Mouse (Mus musculus): ENCODE results near the gene Cd34. TPM values are rescaled to one million over a fixed set of nuclear protein-coding genes. Genes with fewer than 3 reads are reported as not detected.
A peak's percentile ranks its signal among the peaks of the same experiment; 100 is the strongest.

Cd34 gene
- polyA plus RNA-seq, 1 experiment from 2014 or later: 189 TPM

DNA sequence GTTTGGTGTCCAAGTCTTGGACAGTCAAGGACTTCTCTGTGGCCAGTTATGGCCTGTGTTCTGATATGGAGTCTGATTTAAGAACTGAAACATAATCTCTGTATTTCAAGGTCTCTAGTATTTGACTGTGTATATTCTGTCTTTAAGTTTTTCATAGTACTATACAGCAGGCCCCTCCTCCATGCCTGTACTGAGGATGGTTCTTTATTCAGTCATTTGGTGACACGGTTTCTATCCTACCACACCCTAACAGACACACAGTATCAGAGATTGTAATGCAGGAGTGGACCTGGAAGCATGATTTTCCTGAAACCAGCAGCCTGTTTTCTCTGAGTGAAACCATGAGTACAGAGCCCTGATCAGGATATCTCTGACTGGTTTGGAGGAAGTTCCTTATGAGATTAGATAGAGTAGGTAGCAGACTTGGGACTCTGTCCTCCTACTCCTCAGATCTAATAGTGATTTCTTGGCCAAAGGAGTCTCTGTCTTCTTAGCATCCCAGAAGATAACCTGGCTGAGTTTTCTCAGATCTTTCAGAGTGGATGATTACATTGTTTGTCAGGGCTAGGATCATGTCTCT, 54.9 kb downstream of the Cd34 start:
- H3K36me3 ChIP-seq (ENCODE audit: insufficient read depth, low read length): no peaks in the 10 kb centered on the region
- no peak overlapping the region for H3K9ac ChIP-seq (replicated peaks; ENCODE audit: low read depth)
- H3K4me3 ChIP-seq (ENCODE audit: low read depth, low read length): no peak overlapping the region
- DNase-seq (ENCODE audit: low spot score) (no peak), ATAC-seq (no peak)
- WGBS: 66% methylated on average over 1 of the region's 1 CpGs
- TF ChIP-seq CTCF (IDR thresholded peaks at IDR 0.05) (no peak), EP300 (IDR thresholded peaks at IDR 0.05) (no peak)
- no peaks in the 10 kb centered on the region for H3K27me3 ChIP-seq (replicated peaks; ENCODE audit: insufficient read depth, low read length)
- H3K4me2 ChIP-seq (replicated peaks; ENCODE audit: low read depth, low read length): no peak overlapping the region
- no peak overlapping the region for H3K27ac ChIP-seq (ENCODE audit: low read length)
- no peaks in the 10 kb centered on the region for H3K4me1 ChIP-seq (ENCODE audit: insufficient read depth, low read depth, low read length)
- no peaks in the 10 kb centered on the region for H3K9me3 ChIP-seq (ENCODE audit: low read length)

DNA sequence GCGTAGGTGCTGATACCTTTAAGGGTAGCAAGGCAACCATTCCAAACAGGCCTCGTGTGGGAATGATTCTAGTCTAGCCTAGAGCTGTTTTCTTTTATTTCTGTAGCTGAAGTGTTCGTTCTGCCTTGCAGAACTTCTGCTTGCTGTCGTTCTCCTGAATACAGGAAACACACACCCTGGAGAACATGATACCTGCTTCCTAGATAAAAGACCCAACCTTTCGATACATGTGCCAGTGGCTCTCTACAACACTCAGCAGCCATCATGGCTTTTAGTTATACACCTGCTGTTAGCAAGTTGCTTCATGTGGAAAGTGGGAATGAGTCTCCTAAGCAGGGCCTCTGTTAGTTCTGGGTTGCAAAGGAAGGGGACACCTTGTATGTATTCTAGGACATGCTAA, 55.6 kb downstream of the Cd34 start:
- no peaks in the 10 kb centered on the region for H3K9me3 ChIP-seq (ENCODE audit: low read length)
- H3K4me2 ChIP-seq (replicated peaks; ENCODE audit: low read depth, low read length): no peak overlapping the region
- no peak for ATAC-seq
- no peak overlapping the region for H3K4me3 ChIP-seq (ENCODE audit: low read depth, low read length)
- 73% methylated on average over 5 of the region's 5 CpGs for WGBS
- H3K36me3 ChIP-seq (ENCODE audit: insufficient read depth, low read length): no peaks in the 10 kb centered on the region
- no peaks in the 10 kb centered on the region for H3K4me1 ChIP-seq (ENCODE audit: insufficient read depth, low read depth, low read length)
- TF ChIP-seq EP300 (IDR thresholded peaks at IDR 0.05): no peak
- TF ChIP-seq CTCF (IDR thresholded peaks at IDR 0.05): no peak
- H3K9ac ChIP-seq (replicated peaks; ENCODE audit: low read depth): no peak overlapping the region
- H3K27me3 ChIP-seq (replicated peaks; ENCODE audit: insufficient read depth, low read length): no peaks in the 10 kb centered on the region
- DNase-seq (ENCODE audit: low spot score): no peak
- H3K27ac ChIP-seq (ENCODE audit: low read length): no peak overlapping the region

DNA sequence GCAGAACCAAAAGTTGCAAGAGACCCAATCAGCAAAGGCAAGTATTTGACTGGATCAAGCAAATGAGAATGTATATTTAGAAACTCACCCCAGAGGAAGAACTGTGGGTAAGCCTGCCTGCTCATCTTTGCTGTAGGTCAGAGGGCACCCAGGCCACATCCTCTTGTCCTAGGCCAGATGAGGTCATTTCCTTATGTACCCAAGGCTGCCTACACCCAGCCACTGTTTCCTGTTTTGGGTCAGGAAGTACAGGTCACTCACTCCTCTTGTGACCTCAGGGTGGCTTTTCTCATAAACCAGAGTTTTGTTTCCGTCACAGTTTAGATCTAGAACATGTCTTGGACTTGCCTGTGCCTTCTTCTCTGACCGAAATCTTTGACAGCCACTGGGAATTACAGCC, 56.6 kb downstream of the Cd34 start:
- WGBS: 48% methylated on average over 2 of the region's 2 CpGs
- no peak overlapping the region for H3K9ac ChIP-seq (replicated peaks; ENCODE audit: low read depth)
- H3K36me3 ChIP-seq (ENCODE audit: insufficient read depth, low read length): no peaks in the 10 kb centered on the region
- peak overlapping the region; percentile 57; the same call in 1 of the 2 replicates for H3K27ac ChIP-seq (ENCODE audit: low read length)
- peak; percentile 85 for DNase-seq (ENCODE audit: low spot score)
- no peaks in the 10 kb centered on the region for H3K27me3 ChIP-seq (replicated peaks; ENCODE audit: insufficient read depth, low read length)
- H3K4me1 ChIP-seq (ENCODE audit: insufficient read depth, low read depth, low read length): no peaks in the 10 kb centered on the region
- no peak overlapping the region for H3K4me2 ChIP-seq (replicated peaks; ENCODE audit: low read depth, low read length)
- no peaks in the 10 kb centered on the region for H3K9me3 ChIP-seq (ENCODE audit: low read length)
- no peak overlapping the region for H3K4me3 ChIP-seq (ENCODE audit: low read depth, low read length)
- TF ChIP-seq CTCF (IDR thresholded peaks at IDR 0.05) (no peak), EP300 (IDR thresholded peaks at IDR 0.05) (peak; percentile 95)
- ATAC-seq: peak; percentile 97

DNA sequence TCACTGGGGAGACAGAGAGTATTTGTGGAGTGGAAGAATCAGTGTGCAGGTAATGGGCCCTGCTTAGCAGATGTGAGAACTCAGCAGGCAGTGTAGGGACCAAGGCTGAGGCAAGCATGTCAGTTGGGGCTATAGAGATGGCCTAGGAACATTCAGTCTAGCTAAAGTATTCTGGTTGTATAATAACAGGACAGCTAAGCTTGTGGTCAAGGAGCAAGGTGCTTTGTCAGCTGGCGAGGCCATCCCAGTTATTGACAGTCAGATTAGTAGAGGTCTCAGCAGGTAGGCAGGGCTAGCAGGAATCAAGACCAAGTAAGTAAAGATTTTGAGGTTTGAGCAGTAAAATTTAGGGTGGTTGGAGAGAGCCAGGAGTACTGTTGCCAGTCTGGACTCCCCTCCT, 59.8 kb downstream of the Cd34 start:
- no peak for ATAC-seq
- TF ChIP-seq EP300 (IDR thresholded peaks at IDR 0.05): no peak
- no peak for TF ChIP-seq CTCF (IDR thresholded peaks at IDR 0.05)
- H3K27me3 ChIP-seq (replicated peaks; ENCODE audit: insufficient read depth, low read length): no peaks in the 10 kb centered on the region
- no peak overlapping the region for H3K4me2 ChIP-seq (replicated peaks; ENCODE audit: low read depth, low read length)
- no peaks in the 10 kb centered on the region for H3K36me3 ChIP-seq (ENCODE audit: insufficient read depth, low read length)
- H3K9ac ChIP-seq (replicated peaks; ENCODE audit: low read depth): no peak overlapping the region
- WGBS: 68% methylated on average over 1 of the region's 1 CpGs
- no peaks in the 10 kb centered on the region for H3K4me1 ChIP-seq (ENCODE audit: insufficient read depth, low read depth, low read length)
- H3K4me3 ChIP-seq (ENCODE audit: low read depth, low read length): no peak overlapping the region
- H3K9me3 ChIP-seq (ENCODE audit: low read length): no peaks in the 10 kb centered on the region
- no peak overlapping the region for H3K27ac ChIP-seq (ENCODE audit: low read length)
- DNase-seq (ENCODE audit: low spot score): no peak

DNA sequence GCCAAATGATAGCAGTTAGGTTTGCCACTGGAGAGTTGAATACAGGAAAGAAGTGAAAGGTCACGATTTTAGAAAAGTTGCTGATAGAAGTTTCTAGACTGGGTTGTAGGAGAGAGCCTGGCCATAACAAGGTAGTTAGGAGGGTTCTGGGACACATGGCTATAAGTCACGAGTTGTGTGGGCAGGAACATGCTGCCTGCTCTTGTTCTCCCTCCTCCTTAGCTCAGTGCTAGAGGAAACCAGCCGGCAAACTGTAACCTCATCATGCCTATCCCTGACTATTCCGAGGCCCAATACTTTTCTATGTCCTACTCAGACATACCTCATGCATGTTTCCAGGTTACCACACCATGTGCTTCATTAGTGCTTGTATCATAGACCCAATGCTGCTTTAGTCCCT, 64.7 kb downstream of the Cd34 start:
- no peak overlapping the region for H3K4me3 ChIP-seq (ENCODE audit: low read depth, low read length)
- no peak overlapping the region for H3K9ac ChIP-seq (replicated peaks; ENCODE audit: low read depth)
- H3K4me2 ChIP-seq (replicated peaks; ENCODE audit: low read depth, low read length): no peak overlapping the region
- WGBS: 87% methylated on average over 4 of the region's 4 CpGs
- no peak overlapping the region for H3K27ac ChIP-seq (ENCODE audit: low read length)
- no peaks in the 10 kb centered on the region for H3K36me3 ChIP-seq (ENCODE audit: insufficient read depth, low read length)
- DNase-seq (ENCODE audit: low spot score) (no peak), ATAC-seq (no peak)
- no peaks in the 10 kb centered on the region for H3K9me3 ChIP-seq (ENCODE audit: low read length)
- TF ChIP-seq CTCF (IDR thresholded peaks at IDR 0.05): no peak
- no peak for TF ChIP-seq EP300 (IDR thresholded peaks at IDR 0.05)
- no peaks in the 10 kb centered on the region for H3K27me3 ChIP-seq (replicated peaks; ENCODE audit: insufficient read depth, low read length)
- H3K4me1 ChIP-seq (ENCODE audit: insufficient read depth, low read depth, low read length): no peaks in the 10 kb centered on the region

DNA sequence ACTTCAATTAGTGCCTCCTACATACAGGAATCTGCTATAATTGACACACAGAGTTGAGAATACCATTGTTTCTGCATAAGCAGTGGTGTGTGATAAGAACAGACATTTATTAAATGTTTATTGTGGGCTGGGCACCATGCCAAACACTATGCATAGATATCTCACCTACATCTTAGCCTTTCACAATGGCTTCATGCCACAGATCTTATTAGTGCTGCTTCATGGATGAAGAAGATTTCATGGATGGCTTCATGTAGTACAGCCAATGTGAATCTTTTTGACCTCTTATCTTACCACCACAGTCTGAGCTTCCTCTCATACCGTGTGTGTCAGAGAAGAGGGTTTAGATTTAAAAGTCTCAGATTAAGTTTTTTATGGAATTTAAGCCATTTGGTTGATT, 65.6 kb downstream of the Cd34 start:
- TF ChIP-seq EP300 (IDR thresholded peaks at IDR 0.05) (no peak), CTCF (IDR thresholded peaks at IDR 0.05) (no peak)
- ATAC-seq (no peak), DNase-seq (ENCODE audit: low spot score) (no peak)
- Histone ChIP-seq H3K4me3 (ENCODE audit: low read depth, low read length) (no peak overlapping the region), H3K27ac (ENCODE audit: low read length) (no peak overlapping the region), H3K9me3 (ENCODE audit: low read length) (no peaks in the 10 kb centered on the region), H3K4me1 (ENCODE audit: insufficient read depth, low read depth, low read length) (no peaks in the 10 kb centered on the region), H3K36me3 (ENCODE audit: insufficient read depth, low read length) (no peaks in the 10 kb centered on the region), H3K9ac (replicated peaks; ENCODE audit: low read depth) (no peak overlapping the region), H3K27me3 (replicated peaks; ENCODE audit: insufficient read depth, low read length) (no peaks in the 10 kb centered on the region), H3K4me2 (replicated peaks; ENCODE audit: low read depth, low read length) (no peak overlapping the region)
- 62% methylated on average over 1 of the region's 1 CpGs for WGBS

DNA sequence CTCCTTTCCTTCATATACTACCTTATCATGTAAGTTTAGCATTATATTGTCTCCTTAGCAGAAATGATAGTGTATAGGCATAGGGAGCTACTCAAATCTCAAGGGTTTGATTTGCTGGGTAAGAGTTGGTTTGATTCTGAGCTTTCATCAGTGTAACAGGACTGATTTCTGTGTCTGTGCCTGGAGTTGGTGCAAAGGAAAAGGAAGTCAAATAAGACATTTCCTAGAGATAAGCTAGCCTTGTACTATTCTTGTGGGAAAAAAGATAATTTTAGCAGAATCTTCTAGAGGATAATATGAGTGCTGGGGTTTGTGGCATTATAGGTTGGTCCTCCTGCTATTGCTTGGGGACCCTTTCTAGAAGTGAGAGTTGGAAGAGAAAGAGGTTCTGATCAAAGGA, 67.6 kb downstream of the Cd34 start:
- no peak for TF ChIP-seq CTCF (IDR thresholded peaks at IDR 0.05)
- no peak for TF ChIP-seq EP300 (IDR thresholded peaks at IDR 0.05)
- no peaks in the 10 kb centered on the region for H3K4me1 ChIP-seq (ENCODE audit: insufficient read depth, low read depth, low read length)
- DNase-seq (ENCODE audit: low spot score) (no peak), ATAC-seq (no peak)
- no peak overlapping the region for H3K27ac ChIP-seq (ENCODE audit: low read length)
- no peaks in the 10 kb centered on the region for H3K9me3 ChIP-seq (ENCODE audit: low read length)
- H3K4me2 ChIP-seq (replicated peaks; ENCODE audit: low read depth, low read length): no peak overlapping the region
- H3K27me3 ChIP-seq (replicated peaks; ENCODE audit: insufficient read depth, low read length): no peaks in the 10 kb centered on the region
- H3K9ac ChIP-seq (replicated peaks; ENCODE audit: low read depth): no peak overlapping the region
- no peak overlapping the region for H3K4me3 ChIP-seq (ENCODE audit: low read depth, low read length)
- H3K36me3 ChIP-seq (ENCODE audit: insufficient read depth, low read length): no peaks in the 10 kb centered on the region

Other genes with a start within 250 kb of the Cd34 start
- gene Cd46, start 153.4 kb downstream of the Cd34 start, polyA plus RNA-seq (2015; fragmentation: Nextera tagmentation; extraction: Ambion mirVana): 0.95 and 1.6 TPM in 2 replicates
- gene Cr1l, start 192.8 kb downstream of the Cd34 start, polyA plus RNA-seq (2015; fragmentation: Nextera tagmentation; extraction: Ambion mirVana): 105 TPM in 2 replicates
- gene Cr2, start 237.9 kb downstream of the Cd34 start, polyA plus RNA-seq (2015; fragmentation: Nextera tagmentation; extraction: Ambion mirVana): 0.23 and 0.30 TPM in 2 replicates